Mouse (Mus musculus): ENCODE measurements around the gene Thap3. TPM values are rescaled to one million over a fixed set of nuclear protein-coding genes. Genes with fewer than 3 reads are reported as not detected.
A peak's percentile ranks its signal among the peaks of the same experiment; 100 is the strongest.

The Thap3 gene
- total and polyA plus RNA-seq, 3 experiments: 0.82 to 4.2 (median 3.0) TPM

- peaks cover 49% of the 10 kb centered on the region for H3K27me3 ChIP-seq (ENCODE audit: insufficient read depth, low read length)
- DNase-seq (ENCODE audit: low spot score): no peak
- no peaks in the 10 kb centered on the region for H3K9me3 ChIP-seq (replicated peaks)
- H3K4me3 ChIP-seq (ENCODE audit: low read depth, low read length): no peak overlapping the region
- ATAC-seq (ENCODE audit: extremely low read depth, insufficient number of reproducible peaks, low FRiP score, poor library complexity, severe bottlenecking): no peak
- TF ChIP-seq CTCF (IDR thresholded peaks at IDR 0.05; ENCODE audit: low read depth, low read length) (no peak), POLR2AphosphoS5 (IDR thresholded peaks at IDR 0.05; ENCODE audit: insufficient replicate concordance, low read depth, low read length) (no peak), GATA1 (IDR thresholded peaks at IDR 0.05; ENCODE audit: borderline replicate concordance, low read length) (no peak), GATA2 (IDR thresholded peaks at IDR 0.05; ENCODE audit: borderline replicate concordance, low read depth, low read length) (no peak), TAL1 (conservative IDR thresholded peaks at IDR 0.05; ENCODE audit: low read depth, low read length) (no peak)
- H3K4me1 ChIP-seq (ENCODE audit: insufficient read depth, low read depth, low read length): peaks cover 38% of the 10 kb centered on the region
- H3K36me3 ChIP-seq (replicated peaks): peaks cover 9% of the 10 kb centered on the region
These were observed 17.3 kb upstream of the Thap3 start for GRCm38 (mm10) chr4:152006137-152006536.

GRCm38 (mm10) chr4:152002063-152002462 is 13.3 kb upstream of the Thap3 start:
- no peak for TF ChIP-seq TAL1 (conservative IDR thresholded peaks at IDR 0.05; ENCODE audit: low read depth, low read length)
- no peak for TF ChIP-seq GATA2 (IDR thresholded peaks at IDR 0.05; ENCODE audit: borderline replicate concordance, low read depth, low read length)
- TF ChIP-seq POLR2AphosphoS5 (IDR thresholded peaks at IDR 0.05; ENCODE audit: insufficient replicate concordance, low read depth, low read length): no peak
- TF ChIP-seq CTCF (IDR thresholded peaks at IDR 0.05; ENCODE audit: low read depth, low read length): no peak
- TF ChIP-seq GATA1 (IDR thresholded peaks at IDR 0.05; ENCODE audit: borderline replicate concordance, low read length): no peak
- no peak for ATAC-seq (ENCODE audit: extremely low read depth, insufficient number of reproducible peaks, low FRiP score, poor library complexity, severe bottlenecking)
- Histone ChIP-seq H3K36me3 (replicated peaks) (no peaks in the 10 kb centered on the region), H3K27me3 (ENCODE audit: insufficient read depth, low read length) (peaks cover 52% of the 10 kb centered on the region), H3K4me1 (ENCODE audit: insufficient read depth, low read depth, low read length) (peaks cover 28% of the 10 kb centered on the region), H3K4me3 (ENCODE audit: low read depth, low read length) (no peak overlapping the region), H3K9me3 (replicated peaks) (no peaks in the 10 kb centered on the region)
- no peak for DNase-seq (ENCODE audit: low spot score)

GRCm38 (mm10) chr4:152001335-152001734 is 12.5 kb upstream of the Thap3 start:
- Histone ChIP-seq H3K4me1 (ENCODE audit: insufficient read depth, low read depth, low read length) (peaks cover 29% of the 10 kb centered on the region), H3K9me3 (replicated peaks) (no peaks in the 10 kb centered on the region), H3K36me3 (replicated peaks) (no peaks in the 10 kb centered on the region), H3K27me3 (ENCODE audit: insufficient read depth, low read length) (peaks cover 46% of the 10 kb centered on the region), H3K4me3 (ENCODE audit: low read depth, low read length) (no peak overlapping the region)
- TF ChIP-seq TAL1 (conservative IDR thresholded peaks at IDR 0.05; ENCODE audit: low read depth, low read length) (no peak), GATA1 (IDR thresholded peaks at IDR 0.05; ENCODE audit: borderline replicate concordance, low read length) (no peak), POLR2AphosphoS5 (IDR thresholded peaks at IDR 0.05; ENCODE audit: insufficient replicate concordance, low read depth, low read length) (no peak), GATA2 (IDR thresholded peaks at IDR 0.05; ENCODE audit: borderline replicate concordance, low read depth, low read length) (no peak), CTCF (IDR thresholded peaks at IDR 0.05; ENCODE audit: low read depth, low read length) (no peak)
- ATAC-seq (ENCODE audit: extremely low read depth, insufficient number of reproducible peaks, low FRiP score, poor library complexity, severe bottlenecking): no peak
- DNase-seq (ENCODE audit: low spot score): no peak

GRCm38 (mm10) chr4:152000906-152001305 is 12.1 kb upstream of the Thap3 start:
- Histone ChIP-seq H3K4me3 (ENCODE audit: low read depth, low read length) (no peak overlapping the region), H3K36me3 (replicated peaks) (no peaks in the 10 kb centered on the region), H3K9me3 (replicated peaks) (no peaks in the 10 kb centered on the region), H3K27me3 (ENCODE audit: insufficient read depth, low read length) (peaks cover 45% of the 10 kb centered on the region), H3K4me1 (ENCODE audit: insufficient read depth, low read depth, low read length) (peaks cover 30% of the 10 kb centered on the region)
- ATAC-seq (ENCODE audit: extremely low read depth, insufficient number of reproducible peaks, low FRiP score, poor library complexity, severe bottlenecking) (no peak), DNase-seq (ENCODE audit: low spot score) (no peak)
- no peak for TF ChIP-seq TAL1 (conservative IDR thresholded peaks at IDR 0.05; ENCODE audit: low read depth, low read length)
- no peak for TF ChIP-seq GATA1 (IDR thresholded peaks at IDR 0.05; ENCODE audit: borderline replicate concordance, low read length)

- H3K9me3 ChIP-seq (replicated peaks): no peaks in the 10 kb centered on the region
- H3K27me3 ChIP-seq (ENCODE audit: insufficient read depth, low read length): peaks cover 44% of the 10 kb centered on the region
- H3K4me1 ChIP-seq (ENCODE audit: insufficient read depth, low read depth, low read length): peaks cover 44% of the 10 kb centered on the region
- no peak for TF ChIP-seq POLR2AphosphoS5 (IDR thresholded peaks at IDR 0.05; ENCODE audit: insufficient replicate concordance, low read depth, low read length)
- no peak for TF ChIP-seq TAL1 (conservative IDR thresholded peaks at IDR 0.05; ENCODE audit: low read depth, low read length)
- no peak for TF ChIP-seq CTCF (IDR thresholded peaks at IDR 0.05; ENCODE audit: low read depth, low read length)
- no peak for TF ChIP-seq GATA2 (IDR thresholded peaks at IDR 0.05; ENCODE audit: borderline replicate concordance, low read depth, low read length)
- TF ChIP-seq GATA1 (IDR thresholded peaks at IDR 0.05; ENCODE audit: borderline replicate concordance, low read length): no peak
- DNase-seq (ENCODE audit: low spot score) (no peak), ATAC-seq (ENCODE audit: extremely low read depth, insufficient number of reproducible peaks, low FRiP score, poor library complexity, severe bottlenecking) (no peak)
- H3K36me3 ChIP-seq (replicated peaks): no peaks in the 10 kb centered on the region
- no peak overlapping the region for H3K4me3 ChIP-seq (ENCODE audit: low read depth, low read length)
These were observed 10.7 kb upstream of the Thap3 start for GRCm38 (mm10) chr4:151999481-151999880.

GRCm38 (mm10) chr4:151997701-151998100 is 8.9 kb upstream of the Thap3 start:
- TF ChIP-seq POLR2AphosphoS5 (IDR thresholded peaks at IDR 0.05; ENCODE audit: insufficient replicate concordance, low read depth, low read length) (no peak), GATA1 (IDR thresholded peaks at IDR 0.05; ENCODE audit: borderline replicate concordance, low read length) (no peak), CTCF (IDR thresholded peaks at IDR 0.05; ENCODE audit: low read depth, low read length) (no peak), GATA2 (IDR thresholded peaks at IDR 0.05; ENCODE audit: borderline replicate concordance, low read depth, low read length) (no peak), TAL1 (conservative IDR thresholded peaks at IDR 0.05; ENCODE audit: low read depth, low read length) (no peak)
- peaks cover 48% of the 10 kb centered on the region for H3K27me3 ChIP-seq (ENCODE audit: insufficient read depth, low read length)
- peaks cover 4% of the 10 kb centered on the region for H3K36me3 ChIP-seq (replicated peaks)
- DNase-seq (ENCODE audit: low spot score): no peak
- H3K4me1 ChIP-seq (ENCODE audit: insufficient read depth, low read depth, low read length): peaks cover 59% of the 10 kb centered on the region
- no peak for ATAC-seq (ENCODE audit: extremely low read depth, insufficient number of reproducible peaks, low FRiP score, poor library complexity, severe bottlenecking)
- H3K9me3 ChIP-seq (replicated peaks): no peaks in the 10 kb centered on the region
- H3K4me3 ChIP-seq (ENCODE audit: low read depth, low read length): no peak overlapping the region; the same call in 1 of the 2 replicates

GRCm38 (mm10) chr4:151996951-151997222 is 8.1 kb upstream of the Thap3 start:
- TF ChIP-seq TAL1 (conservative IDR thresholded peaks at IDR 0.05; ENCODE audit: low read depth, low read length) (no peak), POLR2AphosphoS5 (IDR thresholded peaks at IDR 0.05; ENCODE audit: insufficient replicate concordance, low read depth, low read length) (no peak), CTCF (IDR thresholded peaks at IDR 0.05; ENCODE audit: low read depth, low read length) (no peak), GATA2 (IDR thresholded peaks at IDR 0.05; ENCODE audit: borderline replicate concordance, low read depth, low read length) (no peak), GATA1 (IDR thresholded peaks at IDR 0.05; ENCODE audit: borderline replicate concordance, low read length) (no peak)
- DNase-seq (ENCODE audit: low spot score) (no peak), ATAC-seq (ENCODE audit: extremely low read depth, insufficient number of reproducible peaks, low FRiP score, poor library complexity, severe bottlenecking) (no peak)
- H3K4me3 ChIP-seq (ENCODE audit: low read depth, low read length): peak overlapping the region; percentile 87
- H3K36me3 ChIP-seq (replicated peaks): peaks cover 12% of the 10 kb centered on the region
- H3K27me3 ChIP-seq (ENCODE audit: insufficient read depth, low read length): peaks cover 49% of the 10 kb centered on the region
- H3K4me1 ChIP-seq (ENCODE audit: insufficient read depth, low read depth, low read length): peaks cover 66% of the 10 kb centered on the region
- no peaks in the 10 kb centered on the region for H3K9me3 ChIP-seq (replicated peaks)
